Mouse (Mus musculus): ENCODE measurements around the gene Hist1h3f.
"Not testable (repeated sequence)": the region's sequence is repeated elsewhere in the genome, so short reads cannot be mapped to it uniquely, and the experiment has no call there.

Gene Hist1h3f

DNA sequence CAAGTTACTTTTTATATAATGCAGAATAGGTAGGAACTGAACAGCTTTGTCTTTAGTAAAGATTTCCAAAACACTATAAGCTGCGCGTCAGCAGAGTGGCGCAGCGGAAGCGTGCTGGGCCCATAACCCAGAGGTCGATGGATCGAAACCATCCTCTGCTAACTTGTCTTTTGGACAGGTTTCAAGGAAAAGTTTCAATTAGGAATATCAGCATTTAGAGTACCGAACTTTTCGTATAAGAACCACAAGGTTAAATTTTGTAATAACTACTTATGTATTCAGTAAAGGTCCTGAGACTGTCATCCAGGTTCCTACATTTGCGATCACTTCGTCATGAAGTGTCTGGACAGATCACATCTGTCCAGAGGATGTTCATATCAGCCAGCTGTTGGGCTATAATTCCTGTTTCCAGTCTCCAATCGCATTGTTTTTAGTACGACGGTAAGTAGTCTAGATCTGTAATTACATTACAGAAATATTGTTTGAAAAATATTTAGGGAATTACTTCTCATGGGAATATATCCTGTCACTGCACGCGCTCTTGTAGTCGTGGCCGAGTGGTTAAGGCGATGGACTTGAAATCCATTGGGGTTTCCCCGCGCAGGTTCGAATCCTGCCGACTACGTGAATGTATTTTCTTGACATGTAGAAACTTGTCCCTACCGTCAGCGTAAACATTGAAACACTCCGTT is 26.1 kb upstream of the Hist1h3f start:
- no peak for DNase-seq (ENCODE audit: extremely low read depth, low read depth, low spot score)

DNA sequence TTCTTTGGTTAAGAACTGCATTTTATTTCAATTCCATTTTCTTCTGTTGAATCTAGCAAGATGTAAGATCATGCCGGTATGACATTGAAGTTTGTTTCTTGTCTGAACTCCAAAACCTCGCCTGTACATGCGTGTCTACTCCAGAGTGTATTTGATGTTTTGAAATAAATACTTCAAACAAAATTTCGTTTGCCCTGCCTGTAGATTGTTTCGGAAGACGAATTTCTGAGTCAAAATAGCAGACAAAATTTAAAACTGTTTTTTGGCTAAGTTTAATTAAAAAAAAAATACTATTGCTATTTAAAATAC is 25.6 kb upstream of the Hist1h3f start:
- DNase-seq (ENCODE audit: extremely low read depth, low read depth, low spot score): no peak

DNA sequence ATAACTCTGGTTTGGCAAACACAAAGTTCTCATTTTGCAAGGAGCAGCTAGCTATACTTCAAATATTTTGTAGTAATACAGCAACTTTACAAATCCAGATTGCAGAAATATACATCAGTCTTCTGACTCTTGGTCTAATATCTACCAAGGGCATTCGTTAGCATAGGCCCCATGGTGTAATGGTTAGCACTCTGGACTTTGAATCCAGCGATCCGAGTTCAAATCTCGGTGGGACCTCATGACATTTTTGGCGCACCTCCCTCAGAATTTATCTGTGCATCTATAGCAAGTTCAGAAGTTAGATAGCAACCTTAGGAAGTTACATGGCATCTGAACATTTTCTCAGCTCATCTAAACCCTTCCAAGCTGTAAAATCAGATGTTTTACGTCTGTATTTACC is 25.0 kb upstream of the Hist1h3f start:
- no peak for DNase-seq (ENCODE audit: extremely low read depth, low read depth, low spot score)

DNA sequence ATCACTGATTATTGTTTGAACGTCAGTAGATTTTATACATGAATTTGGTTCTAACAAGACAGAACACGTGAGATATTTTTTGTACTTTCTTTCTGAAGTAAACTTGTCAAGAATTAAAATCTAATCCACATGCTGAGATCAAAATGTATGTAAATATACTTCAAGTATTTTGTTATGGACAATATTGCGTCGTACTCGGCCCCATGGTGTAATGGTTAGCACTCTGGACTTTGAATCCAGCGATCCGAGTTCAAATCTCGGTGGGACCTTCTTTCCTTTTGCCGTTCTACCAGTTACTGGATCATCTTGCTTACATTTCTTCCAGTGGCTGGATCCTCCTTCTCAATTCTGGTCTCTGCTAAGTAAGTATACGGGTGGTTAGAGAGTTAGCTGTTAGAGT is 24.4 kb upstream of the Hist1h3f start:
- no peak for DNase-seq (ENCODE audit: extremely low read depth, low read depth, low spot score)

DNA sequence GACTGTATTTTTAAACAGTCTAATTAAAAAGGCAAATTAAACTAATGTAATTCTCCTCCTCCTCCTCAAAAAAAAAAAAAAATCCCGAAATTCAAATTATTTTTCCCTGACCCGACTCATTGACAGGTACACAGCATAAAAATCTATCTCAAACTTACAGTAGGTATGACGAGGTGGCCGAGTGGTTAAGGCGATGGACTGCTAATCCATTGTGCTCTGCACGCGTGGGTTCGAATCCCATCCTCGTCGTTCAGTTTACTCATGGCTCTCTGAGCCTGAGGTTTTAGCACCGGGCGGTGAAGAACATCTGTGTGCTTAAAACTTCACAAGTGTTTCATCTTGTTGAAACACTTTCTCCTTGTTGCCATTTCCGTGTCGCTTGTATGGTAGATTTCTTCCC is 22.1 kb upstream of the Hist1h3f start:
- DNase-seq (ENCODE audit: extremely low read depth, low read depth, low spot score): no peak

DNA sequence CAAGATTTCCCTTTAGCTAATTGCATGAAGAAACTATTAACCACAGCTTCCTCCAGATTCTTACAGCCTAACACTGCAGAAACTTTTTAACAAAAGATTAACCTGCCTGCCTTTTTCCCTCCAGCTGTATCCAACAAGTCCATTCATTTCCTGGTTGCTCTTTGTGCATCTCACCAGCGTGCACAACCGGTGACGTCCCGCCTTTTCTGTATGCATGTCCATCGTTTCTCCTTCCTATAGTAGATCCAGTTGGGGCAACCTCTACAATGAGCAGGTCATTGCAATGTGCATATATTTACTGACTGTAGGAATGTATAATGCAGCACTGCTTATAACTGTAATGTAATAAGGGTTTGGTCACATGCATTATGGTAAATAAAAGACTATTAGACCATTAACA is 19.9 kb upstream of the Hist1h3f start:
- no peak for DNase-seq (ENCODE audit: extremely low read depth, low read depth, low spot score)

DNA sequence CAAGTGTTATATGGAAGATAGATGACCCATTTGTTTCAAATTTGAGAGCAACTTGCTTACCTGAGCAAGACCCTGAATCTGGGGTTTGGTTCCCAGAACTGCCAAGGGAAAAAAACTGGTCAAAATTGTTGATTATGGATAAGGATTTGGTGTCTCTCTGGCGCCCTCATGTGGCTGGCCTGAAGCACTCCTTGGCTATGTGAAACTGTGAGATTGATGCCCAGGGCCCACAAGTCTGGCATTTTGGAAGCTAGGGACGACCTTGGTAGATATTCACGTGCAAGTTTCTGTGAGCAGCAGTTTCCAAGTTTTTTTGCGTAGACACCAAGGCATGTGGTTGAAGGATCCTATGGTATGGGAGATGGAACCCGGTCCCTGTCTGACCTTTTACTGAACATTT is 19.2 kb upstream of the Hist1h3f start:
- DNase-seq (ENCODE audit: extremely low read depth, low read depth, low spot score): no peak

DNA sequence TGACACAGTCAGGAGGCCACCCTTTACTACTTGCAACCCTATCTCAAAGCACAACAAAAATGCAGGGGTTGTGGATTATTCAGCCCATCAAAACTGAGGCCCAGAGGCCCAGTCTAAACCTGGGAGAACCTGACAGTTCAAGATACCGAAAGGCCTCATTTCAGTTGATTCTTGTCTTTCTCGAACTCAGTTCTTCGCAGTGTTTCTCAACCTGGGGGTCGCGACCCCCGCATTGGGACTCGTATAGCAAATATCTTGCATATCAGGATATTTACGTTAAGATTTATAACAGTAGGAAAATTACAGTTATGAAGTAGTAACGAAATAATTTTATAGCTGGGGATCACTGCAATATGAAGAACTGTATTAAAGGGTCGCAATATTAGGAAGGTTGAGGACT is 18.0 kb upstream of the Hist1h3f start:
- DNase-seq (ENCODE audit: extremely low read depth, low read depth, low spot score): no peak

DNA sequence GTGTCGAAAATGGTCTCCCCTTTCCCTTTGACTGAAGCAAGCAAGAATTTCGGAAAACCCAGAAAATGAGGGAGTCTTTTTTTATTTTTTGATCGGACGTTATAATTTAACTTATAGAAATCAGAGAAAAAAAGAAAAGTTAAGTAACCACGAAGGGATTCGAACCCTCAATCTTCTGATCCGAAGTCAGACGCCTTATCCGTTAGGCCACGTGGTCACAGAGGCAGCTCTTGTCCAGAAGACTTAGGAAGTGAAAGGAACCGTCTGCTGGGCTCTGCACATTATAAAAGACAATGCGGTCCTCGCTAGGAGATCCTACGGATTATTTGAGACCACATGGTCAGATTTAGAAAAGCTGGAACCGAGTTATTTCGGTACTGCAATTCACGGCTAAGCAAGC is 17.5 kb upstream of the Hist1h3f start:
- DNase-seq (ENCODE audit: extremely low read depth, low read depth, low spot score): no peak

DNA sequence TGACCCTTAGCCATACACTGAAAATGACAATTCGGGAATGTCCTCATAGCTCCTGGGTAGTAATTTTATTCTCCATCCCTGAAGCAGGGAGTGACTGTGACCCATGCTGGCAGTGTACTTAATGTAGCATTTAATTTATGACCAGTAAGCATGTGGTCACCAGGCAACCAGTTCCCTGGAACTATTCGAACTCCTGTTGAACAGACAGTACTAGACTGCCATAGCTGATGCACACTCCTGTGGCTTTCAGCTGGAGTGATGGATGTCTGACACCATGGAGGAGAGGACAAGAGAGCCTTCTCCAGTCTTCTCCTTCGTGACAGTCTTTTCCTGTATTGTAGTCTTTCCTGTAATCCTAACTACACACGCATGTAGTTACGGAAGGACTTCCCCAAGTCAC is 14.8 kb upstream of the Hist1h3f start:
- DNase-seq (ENCODE audit: extremely low read depth, low read depth, low spot score): no peak

DNA sequence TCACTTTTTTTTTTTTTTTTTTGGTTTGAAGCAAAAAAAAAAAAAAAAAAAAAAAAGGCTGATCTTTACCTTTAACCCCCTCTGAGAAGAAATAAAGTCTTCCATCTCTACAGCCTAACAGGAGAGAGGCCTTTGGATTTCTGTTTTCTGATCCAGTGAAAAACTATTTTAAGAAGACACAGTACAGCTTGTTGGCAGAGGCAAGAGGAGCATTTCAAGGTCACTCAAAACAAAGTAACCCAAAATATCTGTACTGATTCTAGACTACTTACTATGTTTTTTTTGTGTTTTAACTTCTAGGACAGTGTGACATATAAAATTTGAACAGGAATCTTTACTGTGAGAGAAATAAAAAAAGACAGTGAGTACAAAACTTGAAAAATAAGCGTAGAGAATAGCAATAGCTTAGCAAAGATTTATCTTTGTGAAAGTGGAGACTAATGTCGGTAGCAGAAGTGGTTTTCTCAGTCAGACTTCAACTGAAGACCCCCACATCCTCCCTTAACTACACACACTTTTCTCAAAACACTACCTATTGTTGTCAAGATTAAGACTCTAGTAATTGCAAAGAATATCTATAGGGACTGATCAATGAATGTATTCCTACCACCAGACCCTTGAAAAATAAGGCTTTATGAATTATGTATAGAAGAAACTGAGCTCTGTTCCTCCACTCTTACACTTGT is 14.2 kb upstream of the Hist1h3f start:
- DNase-seq (ENCODE audit: extremely low read depth, low read depth, low spot score): no peak

DNA sequence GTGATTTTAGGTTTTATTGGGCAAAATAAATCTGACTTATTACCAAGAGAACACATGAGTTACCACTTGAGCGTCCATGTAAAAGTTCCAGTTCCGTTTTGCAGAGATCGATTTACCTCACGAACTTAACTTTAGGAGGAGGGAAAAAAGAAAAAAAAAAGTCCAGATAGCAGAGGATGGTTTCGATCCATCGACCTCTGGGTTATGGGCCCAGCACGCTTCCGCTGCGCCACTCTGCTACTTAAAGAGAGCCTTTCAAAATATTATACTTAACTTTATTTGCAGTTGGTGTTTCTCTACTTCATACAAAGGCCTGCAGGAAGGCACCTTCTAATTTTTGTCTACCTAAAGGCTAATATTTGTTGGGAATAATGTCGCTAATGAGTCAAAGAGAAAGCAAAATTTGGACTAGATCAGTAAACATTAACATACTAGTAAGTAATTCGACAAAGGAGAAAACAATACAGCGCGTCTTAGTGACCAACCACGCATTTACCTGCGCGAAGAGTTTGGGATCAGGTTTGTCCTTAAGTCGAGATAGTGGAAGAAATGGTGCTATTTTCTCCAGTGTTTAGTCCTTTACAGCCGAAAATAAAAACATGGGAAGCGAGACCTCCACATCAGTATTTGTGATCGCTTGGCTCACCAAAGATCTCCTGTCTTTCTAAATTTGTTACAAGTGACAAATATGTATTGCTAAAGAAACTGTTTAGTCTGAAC is 13.5 kb upstream of the Hist1h3f start:
- DNase-seq (ENCODE audit: extremely low read depth, low read depth, low spot score): no peak

DNA sequence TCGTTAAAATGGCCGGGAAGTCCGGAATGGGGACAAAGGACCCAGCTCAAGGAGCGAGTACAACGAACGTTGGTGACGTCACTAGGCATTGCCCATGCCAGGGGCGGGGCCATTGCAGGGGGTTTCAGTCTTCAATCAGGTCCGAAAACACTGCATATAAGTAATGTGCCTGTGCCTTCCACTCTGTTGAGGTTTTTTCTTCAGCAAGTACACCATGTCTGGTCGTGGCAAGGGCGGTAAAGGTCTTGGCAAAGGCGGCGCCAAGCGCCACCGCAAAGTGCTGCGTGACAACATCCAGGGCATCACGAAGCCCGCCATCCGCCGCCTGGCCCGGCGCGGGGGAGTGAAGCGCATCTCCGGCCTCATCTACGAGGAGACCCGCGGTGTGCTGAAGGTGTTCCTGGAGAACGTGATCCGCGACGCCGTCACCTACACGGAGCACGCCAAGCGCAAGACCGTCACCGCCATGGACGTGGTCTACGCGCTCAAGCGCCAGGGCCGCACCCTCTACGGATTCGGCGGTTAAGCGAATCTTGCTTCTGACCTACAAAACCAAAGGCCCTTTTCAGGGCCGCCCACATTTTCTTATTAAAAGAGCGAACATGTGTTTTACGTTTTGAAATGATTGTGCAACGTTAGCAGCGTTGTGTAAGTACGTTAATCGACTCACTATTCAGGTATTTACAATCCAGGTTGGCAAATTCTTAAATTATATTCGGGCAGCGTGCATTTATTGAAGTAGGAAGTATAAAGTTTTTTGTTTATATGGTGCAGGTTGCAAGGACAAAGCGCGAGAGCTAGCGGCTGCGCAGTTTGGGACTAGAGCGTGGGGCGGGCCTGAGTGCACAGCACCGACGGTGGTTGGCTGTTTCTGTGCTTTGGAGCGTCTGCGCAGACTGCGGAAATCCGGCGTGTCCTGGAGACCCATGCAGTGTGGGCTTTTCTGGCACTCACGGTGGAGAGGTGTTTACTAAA is 12.7 kb upstream of the Hist1h3f start, which contains the start of gene Hist1h4h:
Gene Hist1h4h (plus strand): TSS at position 150 of the 975 bp plus-strand sequence.
- no peak for DNase-seq (ENCODE audit: extremely low read depth, low read depth, low spot score)

DNA sequence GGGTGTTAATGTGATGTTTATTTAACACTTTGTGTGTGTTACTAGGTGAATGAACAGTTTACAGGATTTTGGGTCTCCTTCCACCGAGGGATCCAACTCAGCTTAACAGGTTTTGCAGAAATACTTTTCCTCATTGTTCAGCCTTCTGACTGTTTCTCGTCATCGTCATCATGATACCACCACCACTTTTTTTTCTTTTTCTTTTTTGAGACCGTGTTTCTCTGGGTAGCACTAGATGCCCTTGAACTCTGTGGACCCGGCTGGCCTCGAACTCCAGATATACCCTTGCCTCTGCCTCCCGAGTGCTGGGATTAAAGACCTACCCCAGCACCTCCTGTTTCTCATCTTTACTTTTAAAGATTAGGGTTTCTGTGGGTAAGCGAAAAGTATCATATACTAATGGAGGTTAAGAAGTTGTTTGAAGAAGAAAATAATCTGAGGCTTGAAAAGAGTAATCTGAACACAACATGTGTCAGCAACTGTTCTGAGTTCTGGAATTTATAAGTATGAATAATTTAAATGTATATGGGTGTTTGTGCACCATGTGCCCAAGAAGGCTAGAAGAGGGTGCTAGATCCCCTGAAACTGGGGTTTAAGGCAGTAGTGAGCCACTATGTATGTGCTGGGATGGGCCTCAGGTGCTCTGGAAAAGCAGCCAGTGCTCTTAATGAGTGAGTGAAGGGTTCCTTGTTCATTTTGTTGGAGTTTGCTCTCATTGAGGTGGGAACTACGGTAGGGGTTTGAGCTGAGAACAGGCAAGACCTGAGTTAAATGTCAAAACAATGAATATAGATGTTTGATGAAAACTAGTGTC is 11.4 kb upstream of the Hist1h3f start:
- DNase-seq (ENCODE audit: extremely low read depth, low read depth, low spot score): no peak

DNA sequence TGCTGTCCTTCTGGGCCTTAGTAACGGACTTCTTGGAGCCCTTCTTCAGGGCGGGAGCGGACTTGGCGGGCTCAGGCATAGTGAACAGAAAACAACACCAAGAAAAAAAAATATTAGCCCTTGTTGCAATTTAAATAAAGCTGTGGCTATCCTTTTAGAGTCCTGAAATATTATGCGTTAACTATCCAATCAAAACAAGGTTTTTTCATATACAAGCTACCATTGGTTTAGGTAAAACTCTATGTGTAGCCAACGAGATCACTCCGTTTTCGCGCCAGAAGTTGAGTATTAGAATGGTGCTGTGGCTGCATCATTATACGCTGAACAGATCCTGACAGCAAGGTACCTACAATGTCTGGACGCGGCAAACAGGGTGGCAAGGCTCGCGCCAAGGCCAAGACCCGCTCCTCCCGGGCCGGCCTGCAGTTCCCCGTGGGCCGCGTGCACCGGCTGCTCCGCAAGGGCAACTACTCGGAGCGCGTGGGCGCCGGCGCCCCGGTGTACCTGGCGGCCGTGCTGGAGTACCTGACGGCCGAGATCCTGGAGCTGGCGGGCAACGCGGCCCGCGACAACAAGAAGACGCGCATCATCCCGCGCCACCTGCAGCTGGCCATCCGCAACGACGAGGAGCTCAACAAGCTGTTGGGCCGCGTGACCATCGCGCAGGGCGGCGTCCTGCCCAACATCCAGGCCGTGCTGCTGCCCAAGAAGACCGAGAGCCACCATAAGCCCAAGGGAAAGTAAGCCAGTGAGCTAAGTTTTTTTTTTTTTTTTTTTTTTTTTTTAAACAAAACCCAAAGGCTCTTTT is 10.1 kb upstream of the Hist1h3f start, which contains the start of gene Hist1h2af:
Gene Hist1h2af (plus strand): TSS at position 347 of the 808 bp plus-strand sequence.
- DNase-seq (ENCODE audit: extremely low read depth, low read depth, low spot score): not testable (repeated sequence)

DNA sequence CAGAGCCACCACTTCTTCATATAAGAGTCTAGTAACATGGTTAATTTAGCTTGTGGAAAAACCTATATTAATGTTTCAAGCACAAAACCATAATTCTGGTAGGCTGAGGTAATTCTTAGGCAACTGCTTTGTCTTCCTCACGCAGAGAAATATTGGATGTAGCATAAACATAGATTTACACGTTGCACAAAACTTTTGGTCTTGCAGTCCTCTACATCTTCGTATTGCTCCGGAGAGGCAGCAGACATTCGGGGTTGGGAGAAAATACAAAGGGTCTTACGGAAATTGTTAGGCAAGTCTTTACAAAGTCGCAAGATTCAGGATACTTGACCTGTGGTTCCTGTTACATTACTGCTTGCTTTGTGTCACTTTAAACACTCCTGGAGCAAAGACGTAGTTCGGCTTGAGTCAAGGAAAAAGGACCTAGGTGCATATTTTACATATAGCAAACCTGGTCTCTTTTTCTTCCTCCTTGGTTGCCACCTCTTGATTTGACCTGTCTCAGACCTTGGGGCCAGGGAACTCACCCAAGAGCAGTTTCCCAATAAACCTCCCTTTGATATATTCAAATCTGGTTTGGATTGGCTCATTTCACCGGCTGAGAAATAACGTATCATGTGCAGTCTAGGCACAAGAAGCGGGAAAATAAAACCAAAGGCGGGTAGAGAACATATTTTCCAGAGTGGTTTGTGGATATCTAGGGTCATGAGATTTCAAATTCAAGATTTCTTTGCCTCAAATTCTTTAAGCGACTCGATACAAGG is 9.3 kb upstream of the Hist1h3f start:
- no peak for DNase-seq (ENCODE audit: extremely low read depth, low read depth, low spot score)

DNA sequence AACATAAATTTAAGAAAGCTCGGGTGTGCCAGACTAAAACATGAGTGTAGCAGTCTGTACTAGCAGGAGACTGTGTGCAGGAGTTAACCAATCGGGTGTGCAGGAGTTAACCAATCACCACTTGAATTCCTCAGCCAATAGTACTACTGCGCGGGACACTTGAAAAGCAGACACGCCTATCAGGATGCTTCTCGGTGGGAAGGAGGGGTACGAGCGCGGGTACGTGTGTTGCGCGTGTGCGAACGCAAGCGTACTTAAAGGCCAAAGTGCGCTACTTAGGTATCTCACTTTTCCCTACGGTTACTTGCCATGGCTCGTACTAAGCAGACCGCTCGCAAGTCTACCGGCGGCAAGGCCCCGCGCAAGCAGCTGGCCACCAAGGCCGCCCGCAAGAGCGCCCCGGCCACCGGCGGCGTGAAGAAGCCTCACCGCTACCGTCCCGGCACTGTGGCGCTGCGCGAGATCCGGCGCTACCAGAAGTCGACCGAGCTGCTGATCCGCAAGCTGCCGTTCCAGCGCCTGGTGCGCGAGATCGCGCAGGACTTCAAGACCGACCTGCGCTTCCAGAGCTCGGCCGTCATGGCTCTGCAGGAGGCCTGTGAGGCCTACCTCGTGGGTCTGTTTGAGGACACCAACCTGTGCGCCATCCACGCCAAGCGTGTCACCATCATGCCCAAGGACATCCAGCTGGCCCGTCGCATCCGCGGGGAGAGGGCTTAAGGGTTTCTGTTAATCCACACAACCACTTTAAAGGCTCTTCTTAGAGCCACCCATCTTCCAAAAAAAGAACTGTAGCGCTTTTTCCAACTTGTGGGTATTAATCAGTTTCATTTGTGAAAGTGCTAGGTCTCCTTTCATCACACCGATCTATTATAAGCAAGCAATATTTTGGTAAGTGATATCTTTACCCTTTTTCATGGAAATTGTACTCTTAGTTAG is 8.4 kb upstream of the Hist1h3f start, which contains the start of gene Hist1h3g:
Gene Hist1h3g (plus strand): TSS at position 286 of the 939 bp plus-strand sequence.
- peak; percentile 83 for DNase-seq (ENCODE audit: extremely low read depth, low read depth, low spot score)
